Mouse (Mus musculus) gastrocnemius, adult 2 months (tissue): ENCODE data around the gene Olfr616. TPM values are rescaled to one million over a fixed set of nuclear protein-coding genes. Genes with fewer than 3 reads are reported as not detected.
"Not testable (repeated sequence)": the region's sequence is repeated elsewhere in the genome, so short reads cannot be mapped to it uniquely, and the experiment has no call there.

Experiments
- DNase-seq: peaks from one replicate; pipeline ENCODE4 v3.0.0; 2022
- H3K27ac ChIP-seq: fragments of 200-600 bp; 2 replicates; pipeline ENCODE4 v1.8.1; 2022; ENCODE audit warnings: mild to moderate bottlenecking
- H3K4me3 ChIP-seq: fragments of 200-600 bp; 2 replicates; pipeline ENCODE4 v1.8.1; 2022; ENCODE audit warnings: mild to moderate bottlenecking, moderate library complexity
- CTCF ChIP-seq: fragments of 200-600 bp; IDR thresholded peaks from 2 replicates; pipeline ENCODE4 v1.8.1; 2022; ENCODE audit warnings: antibody characterized with exemption, mild to moderate bottlenecking, moderate library complexity
- intact Hi-C: fragments of 180-260 bp; cut with DNase I; formaldehyde crosslinking; loops from one replicate; pipeline ENCODE4 v1.15.1; 2025
- long read RNA-seq, 2 experiments: library from polyadenylated mRNA; stranded (forward); transcript quantifications; one replicate each; pipeline ENCODE4 v2.0.0; 2021
- microRNA-seq: library from miRNA; unstranded; fragments of <30 nt; microRNA quantifications from one replicate; pipeline ENCODE4 v1.2.0, GENCODE M21; 2021
- total RNA-seq, 2 experiments: library from RNA; stranded (reverse); gene quantifications; 2 replicates each; pipeline ENCODE4 v1.2.3; 2021

Gene Olfr616
- total RNA-seq, result not detected
- long read RNA-seq, experiment 1, result 0 reads
- long read RNA-seq, experiment 2, result 0 reads

DNA sequence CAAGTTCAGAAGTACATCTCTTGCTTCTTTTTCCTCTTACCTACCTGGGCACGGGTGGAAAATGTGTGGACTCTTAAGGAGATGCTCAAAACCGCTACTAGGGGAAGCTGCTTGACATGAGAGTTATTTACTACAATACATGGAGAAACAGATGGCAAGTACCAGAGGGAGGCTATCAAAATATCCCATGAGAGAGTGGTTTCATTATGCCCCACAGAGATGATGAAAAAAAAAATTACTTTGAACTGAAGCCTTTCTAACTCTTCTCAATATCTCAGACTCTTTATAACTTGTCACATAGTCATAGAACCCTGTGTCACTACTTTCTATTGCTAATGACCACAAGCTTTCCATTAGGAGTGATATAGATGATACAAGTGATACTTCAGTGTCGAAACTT, at the start of gene Olfr616:
Gene Olfr616 (minus strand): TSS at position 101 of the 400 bp plus-strand sequence.
- no peak for DNase-seq
- no peak for TF ChIP-seq CTCF
- intact Hi-C loops, result no loop called here
- Histone ChIP-seq H3K4me3 (no peak within 1 kb of the TSS), H3K27ac (no peak within 1 kb of the TSS)

DNA sequence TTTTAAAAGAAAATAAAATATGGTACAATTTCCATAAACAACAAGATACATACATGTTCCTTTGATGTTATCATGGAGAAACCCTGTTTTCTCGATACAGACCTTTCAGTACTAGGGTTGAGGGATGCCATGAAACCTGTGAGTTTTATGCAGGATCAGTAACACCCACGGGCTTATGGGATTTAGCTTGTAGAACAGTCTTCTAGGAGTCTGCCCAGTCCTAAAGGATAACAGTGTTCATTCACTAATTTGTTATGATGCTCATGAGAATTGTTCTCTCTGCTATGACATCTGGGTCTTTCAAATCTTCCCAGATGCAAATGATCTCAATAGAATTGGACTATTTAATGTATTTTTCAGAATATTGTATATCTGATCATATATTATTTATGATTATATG, 43.5 kb upstream of the Olfr616 start, which contains the start of gene Olfr620:
Gene Olfr620 (minus strand): TSS at position 101 of the 400 bp plus-strand sequence.
- no peak within 1 kb of the TSS for H3K27ac ChIP-seq
- TF ChIP-seq CTCF, result no peak
- H3K4me3 ChIP-seq, result no peak within 1 kb of the TSS
- intact Hi-C loops, result no loop called here
- DNase-seq, result no peak

DNA sequence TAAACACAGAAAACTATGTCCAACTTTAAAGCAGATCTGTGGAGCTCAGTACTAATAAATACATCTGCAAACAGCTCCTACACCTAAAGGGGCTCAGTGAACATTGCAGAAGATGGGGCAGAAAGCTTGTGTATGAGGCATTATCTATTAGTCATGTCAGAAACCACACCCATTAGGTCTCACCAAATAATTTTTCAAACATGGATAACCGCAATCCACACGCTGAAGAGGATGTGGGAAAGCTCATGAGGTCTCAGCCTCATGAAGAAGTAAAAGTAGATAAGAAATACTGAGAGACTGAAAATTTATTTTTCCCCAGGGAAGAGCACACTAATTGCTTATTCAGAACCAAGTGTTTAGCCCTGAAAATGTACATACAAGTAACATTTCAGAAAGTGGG, 38.5 kb upstream of the Olfr616 start:
- DNase-seq, result no peak
- Histone ChIP-seq H3K4me3 (no peak overlapping the region), H3K27ac (no peak overlapping the region)
- intact Hi-C loops, result no loop called here
- no peak for TF ChIP-seq CTCF

GRCm38 (mm10) chr7:103600275-103600674, 31.3 kb upstream of the Olfr616 start, which contains the start of gene Olfr619:
TSS of gene Olfr619 (plus strand) at chr7:103600575.
- no peak within 1 kb of the TSS for H3K4me3 ChIP-seq
- TF ChIP-seq CTCF, result no peak
- no peak within 1 kb of the TSS for H3K27ac ChIP-seq
- intact Hi-C loops, result no loop called here
- no peak for DNase-seq

DNA sequence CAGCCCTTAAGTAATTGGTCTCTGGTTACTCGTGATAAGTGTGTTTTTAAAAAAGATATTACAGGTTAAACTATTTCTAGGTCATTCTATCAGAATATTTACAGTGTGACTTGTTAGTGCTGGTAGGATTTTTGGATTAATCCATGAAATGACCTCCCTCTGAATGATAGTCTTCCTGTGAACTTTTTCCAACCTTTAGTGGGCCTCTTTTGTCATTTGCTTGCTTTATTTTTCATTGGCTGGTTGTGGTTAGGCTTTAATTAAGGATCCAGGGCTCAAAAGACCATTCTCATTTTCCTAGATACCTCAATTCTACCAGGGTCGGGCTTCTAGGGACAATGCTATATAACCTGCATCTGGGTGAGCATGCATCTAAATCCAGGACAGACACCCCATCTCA, 20.9 kb upstream of the Olfr616 start, which contains the start of gene Olfr618:
Gene Olfr618 (plus strand): TSS at position 301 of the 400 bp plus-strand sequence.
- no peak within 1 kb of the TSS for H3K27ac ChIP-seq
- no peak for TF ChIP-seq CTCF
- H3K4me3 ChIP-seq, result no peak within 1 kb of the TSS
- DNase-seq, result no peak
- intact Hi-C loops, result no loop called here

DNA sequence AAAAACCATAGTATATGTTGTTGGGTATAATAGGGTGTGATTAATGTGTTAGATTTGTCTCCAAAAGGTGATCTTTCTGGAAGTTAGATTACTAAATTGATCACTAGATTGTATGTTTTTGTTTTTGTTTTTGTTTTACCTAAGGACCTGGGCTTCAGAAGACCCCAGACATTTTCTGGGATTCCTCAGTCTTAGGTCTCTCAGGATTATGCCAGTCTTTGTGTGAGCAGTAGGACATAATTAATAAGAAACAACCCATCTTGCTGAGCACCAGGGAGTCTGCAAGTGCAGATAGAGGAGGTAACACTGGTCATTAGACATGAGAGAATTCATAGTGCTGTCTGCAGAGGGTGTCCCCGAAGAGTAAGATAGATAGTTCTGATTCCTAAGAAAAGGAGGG, 3.8 kb upstream of the Olfr616 start, which contains the start of gene Olfr617:
Gene Olfr617 (plus strand): TSS at position 301 of the 400 bp plus-strand sequence.
- no peak for TF ChIP-seq CTCF
- no peak within 1 kb of the TSS for H3K27ac ChIP-seq
- no peak within 1 kb of the TSS for H3K4me3 ChIP-seq
- intact Hi-C loops, result loop anchor here (5.0 kb wide), 1 partner anchor 105 kb away; no protein-coding TSS in a partner anchor
- no peak for DNase-seq

- intact Hi-C loops, result no loop called here
- Histone ChIP-seq H3K4me3 (no peak within 1 kb of the TSS), H3K27ac (no peak within 1 kb of the TSS)
- DNase-seq, result no peak
- no peak for TF ChIP-seq CTCF
Measured at GRCm38 (mm10) chr7:103555779-103556178, 13.2 kb downstream of the Olfr616 start, which contains the start of gene Olfr615. TSS of gene Olfr615 (plus strand) at chr7:103556079.

- Histone ChIP-seq H3K4me3 (no peak within 1 kb of the TSS), H3K27ac (no peak within 1 kb of the TSS)
- no peak for TF ChIP-seq CTCF
- no peak for DNase-seq
- intact Hi-C loops, result no loop called here
Measured at GRCm38 (mm10) chr7:103547774-103548173, 21.2 kb downstream of the Olfr616 start, which contains the start of gene Olfr613. TSS of gene Olfr613 (plus strand) at chr7:103548074.

DNA sequence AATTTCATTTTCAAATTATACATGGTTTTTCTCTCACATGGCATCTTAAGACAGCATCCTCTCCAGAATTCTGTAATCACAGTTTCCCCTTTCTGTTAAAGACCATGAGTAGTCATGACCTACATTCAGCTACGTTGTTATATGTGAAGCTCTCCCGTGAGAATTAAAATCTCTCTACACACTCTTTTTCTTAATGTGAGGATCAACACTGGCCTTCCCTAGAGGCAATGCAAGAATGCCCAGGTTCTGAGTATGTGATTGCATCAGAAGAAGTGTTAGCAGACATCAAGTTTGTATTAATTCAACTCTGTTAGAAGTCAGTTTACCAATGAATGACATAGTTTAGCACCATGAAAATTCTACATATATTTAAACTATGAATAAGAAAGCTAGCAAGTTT, 26.3 kb downstream of the Olfr616 start, which contains the start of gene Olfr612:
Gene Olfr612 (minus strand): TSS at position 101 of the 400 bp plus-strand sequence.
- intact Hi-C loops, H3K27ac ChIP-seq, H3K4me3 ChIP-seq, DNase-seq: not testable (repeated sequence)

GRCm38 (mm10) chr7:103520746-103521145, 48.2 kb downstream of the Olfr616 start, which contains the start of gene Olfr611:
TSS of gene Olfr611 (minus strand) at chr7:103520846.
- intact Hi-C loops, H3K27ac ChIP-seq, H3K4me3 ChIP-seq, DNase-seq: not testable (repeated sequence)

Small RNA genes within 50 kb of the gene (microRNA-seq; reads per million reads assigned to microRNA genes)
- not detected for gene Gm26506

Other genes starting within 250 kb of the Olfr616 start
- not detected for gene Olfr598, start 245.6 kb downstream of the Olfr616 start, total RNA-seq
- gene Olfr599, start 233.2 kb downstream of the Olfr616 start, total RNA-seq, result not detected
- gene Olfr600, start 219.5 kb downstream of the Olfr616 start, total RNA-seq, result not detected
- not detected for gene Olfr601, start 206.5 kb downstream of the Olfr616 start, total RNA-seq
- gene Olfr603, start 183.0 kb downstream of the Olfr616 start, total RNA-seq, result not detected
- gene Usp17lc, start 154.1 kb downstream of the Olfr616 start, total RNA-seq, result not detected
- gene Olfr605, start 123.7 kb downstream of the Olfr616 start, total RNA-seq, result not detected
- not detected for gene Olfr606, start 120.1 kb downstream of the Olfr616 start, total RNA-seq
- not detected for gene Olfr607, start 105.0 kb downstream of the Olfr616 start, total RNA-seq
- gene Olfr608, start 99.3 kb downstream of the Olfr616 start, total RNA-seq, result not detected
- not detected for gene Olfr609, start 71.1 kb downstream of the Olfr616 start, total RNA-seq
- gene Olfr610, start 57.0 kb downstream of the Olfr616 start, total RNA-seq, result not detected
- not detected for gene Olfr611, start 48.3 kb downstream of the Olfr616 start, total RNA-seq
- not detected for gene Olfr612, start 26.4 kb downstream of the Olfr616 start, total RNA-seq
- gene Olfr613, start 21.1 kb downstream of the Olfr616 start, total RNA-seq, result not detected
- not detected for gene Olfr615, start 13.1 kb downstream of the Olfr616 start, total RNA-seq
- not detected for gene Olfr617, start 3.9 kb upstream of the Olfr616 start, total RNA-seq
- gene Olfr618, start 21.0 kb upstream of the Olfr616 start, total RNA-seq, result not detected
- gene Olfr619, start 31.4 kb upstream of the Olfr616 start, total RNA-seq, result not detected
- not detected for gene Olfr620, start 43.4 kb upstream of the Olfr616 start, total RNA-seq
- gene Olfr622, start 73.6 kb upstream of the Olfr616 start, total RNA-seq, result not detected
- not detected for gene Olfr623, start 94.6 kb upstream of the Olfr616 start, total RNA-seq
- gene Olfr624, start 102.0 kb upstream of the Olfr616 start, total RNA-seq, result not detected
- gene Olfr625-ps1, start 113.6 kb upstream of the Olfr616 start, total RNA-seq, result not detected
- not detected for gene Olfr243, start 145.5 kb upstream of the Olfr616 start, total RNA-seq
- gene Olfr628, start 161.2 kb upstream of the Olfr616 start, total RNA-seq, result not detected
- gene Olfr629, start 175.8 kb upstream of the Olfr616 start, total RNA-seq, result not detected
- gene Olfr630, start 188.2 kb upstream of the Olfr616 start, total RNA-seq, result not detected
- not detected for gene Olfr69, start 202.5 kb upstream of the Olfr616 start, total RNA-seq
- gene Olfr68, start 210.6 kb upstream of the Olfr616 start, total RNA-seq, result not detected
- not detected for gene Olfr67, start 222.7 kb upstream of the Olfr616 start, total RNA-seq
- 10 to 100 TPM; 20.6 to 29.2 TPM for gene Hbb-bt, start 244.9 kb upstream of the Olfr616 start, total RNA-seq